Mouse (Mus musculus) R1 (cell line): Measurements from ENCODE around the gene Olfr1368.

Experiments
- DNase-seq: peaks from one replicate; pipeline ENCODE4 v3.0.0-alpha.2; 2018; ENCODE audit warnings: low read depth, low spot score

The Olfr1368 gene

GRCm38 (mm10) chr13:21145767-21146166 is at the start of gene Olfr1368:
Gene Olfr1368 (minus strand): TSS chr13:21145867.
- no peak for DNase-seq

- no peak for DNase-seq
These were observed 39.9 kb upstream of the Olfr1368 start for GRCm38 (mm10) chr13:21185521-21185920.

- no peak for DNase-seq
These were observed 38.0 kb upstream of the Olfr1368 start for GRCm38 (mm10) chr13:21183661-21184060.

GRCm38 (mm10) chr13:21183066-21183465 is 37.4 kb upstream of the Olfr1368 start:
- no peak for DNase-seq

- no peak for DNase-seq
These were observed 36.3 kb upstream of the Olfr1368 start for GRCm38 (mm10) chr13:21181996-21182395.

GRCm38 (mm10) chr13:21180551-21181530 is 35.2 kb upstream of the Olfr1368 start:
- peak; percentile 70 for DNase-seq

GRCm38 (mm10) chr13:21179724-21180550 is 34.3 kb upstream of the Olfr1368 start:
- DNase-seq: peak; percentile 95

GRCm38 (mm10) chr13:21179367-21179723 is 33.7 kb upstream of the Olfr1368 start, which contains the start of gene Trim27:
Gene Trim27 (plus strand): TSS chr13:21179445.
- DNase-seq: no peak

GRCm38 (mm10) chr13:21178364-21178763 is 32.7 kb upstream of the Olfr1368 start:
- DNase-seq: no peak

GRCm38 (mm10) chr13:21177657-21178056 is 32.0 kb upstream of the Olfr1368 start:
- DNase-seq: peak; percentile 62

- DNase-seq: peak; percentile 53
These were observed 31.1 kb upstream of the Olfr1368 start for GRCm38 (mm10) chr13:21176733-21177132.

GRCm38 (mm10) chr13:21173072-21173471 is 27.4 kb upstream of the Olfr1368 start:
- DNase-seq: peak; percentile 98

GRCm38 (mm10) chr13:21172241-21173027 is 26.8 kb upstream of the Olfr1368 start:
- DNase-seq: peak; percentile 94

GRCm38 (mm10) chr13:21171600-21172150 is 26.0 kb upstream of the Olfr1368 start:
- DNase-seq: peak; percentile 86

GRCm38 (mm10) chr13:21171156-21171530 is 25.5 kb upstream of the Olfr1368 start:
- DNase-seq: peak; percentile 39

- DNase-seq: no peak
These were observed 24.9 kb upstream of the Olfr1368 start for GRCm38 (mm10) chr13:21170431-21171155.

- peak; percentile 91 for DNase-seq
These were observed 24.2 kb upstream of the Olfr1368 start for GRCm38 (mm10) chr13:21169657-21170430.

- peak; percentile 35 for DNase-seq
These were observed 23.5 kb upstream of the Olfr1368 start for GRCm38 (mm10) chr13:21169121-21169656.

- DNase-seq: peak; percentile 54
These were observed 22.8 kb upstream of the Olfr1368 start for GRCm38 (mm10) chr13:21168371-21169011.
